Mouse (Mus musculus) embryonic facial prominence, embryonic 12.5 days (tissue): ENCODE measurements around the gene Cd79a. TPM values are rescaled to one million over a fixed set of nuclear protein-coding genes. Genes with fewer than 3 reads are reported as not detected.

Source experiments
- ATAC-seq: fragments of 200-750 bp; cut with Nextera tagmentation; 2 replicates; pipeline ENCODE4 v1.8.0; 2017; ENCODE audit not compliant: insufficient number of reproducible peaks, insufficient read depth, low FRiP score, low TSS enrichment
- H3K27ac ChIP-seq: fragments of 300-500 bp; sonication (generic); 2 replicates; pipeline ENCODE4 v1.5.1; 2016; ENCODE audit warnings: mild to moderate bottlenecking
- H3K27me3 ChIP-seq: fragments of 300-500 bp; sonication (generic); 2 replicates; pipeline ENCODE4 v1.6.1; 2016; ENCODE audit warnings: mild to moderate bottlenecking, moderate library complexity
- H3K36me3 ChIP-seq: fragments of 300-500 bp; sonication (generic); 2 replicates; pipeline ENCODE4 v1.6.1; 2016; ENCODE audit warnings: mild to moderate bottlenecking
- H3K4me1 ChIP-seq: fragments of 300-500 bp; sonication (generic); 2 replicates; pipeline ENCODE4 v1.6.1; 2016
- H3K4me2 ChIP-seq: fragments of 300-500 bp; sonication (generic); replicated peaks from 2 replicates; pipeline ENCODE4 v1.6.1; 2016; ENCODE audit warnings: mild to moderate bottlenecking, moderate library complexity
- H3K4me3 ChIP-seq: fragments of 300-500 bp; sonication (generic); 2 replicates; pipeline ENCODE4 v1.5.1; 2016; ENCODE audit warnings: mild to moderate bottlenecking
- H3K9ac ChIP-seq: fragments of 300-500 bp; sonication (generic); 2 replicates; pipeline ENCODE4 v1.6.1; 2016; ENCODE audit warnings: mild to moderate bottlenecking, moderate library complexity
- H3K9me3 ChIP-seq: fragments of 300-500 bp; sonication (generic); 2 replicates; pipeline ENCODE4 v1.6.1; 2016; ENCODE audit warnings: mild to moderate bottlenecking, moderate library complexity
- WGBS: fragments of 180-500 bp; shearing (Covaris S2); methylation state at CpG from one replicate; pipeline ENCODE4 v1.1.7; 2016; 5-methylcytosine and 5-hydroxymethylcytosine counted together
- polyA plus RNA-seq: library from polyadenylated mRNA; unstranded; fragments of >200 nt; fragmentation: Nextera tagmentation; extraction: Ambion mirVana; gene quantifications from 2 replicates; pipeline ENCODE4 v1.2.1, GENCODE M21; 2016

Gene Cd79a
- 0.26 and 0.61 TPM in 2 replicates for polyA plus RNA-seq

DNA sequence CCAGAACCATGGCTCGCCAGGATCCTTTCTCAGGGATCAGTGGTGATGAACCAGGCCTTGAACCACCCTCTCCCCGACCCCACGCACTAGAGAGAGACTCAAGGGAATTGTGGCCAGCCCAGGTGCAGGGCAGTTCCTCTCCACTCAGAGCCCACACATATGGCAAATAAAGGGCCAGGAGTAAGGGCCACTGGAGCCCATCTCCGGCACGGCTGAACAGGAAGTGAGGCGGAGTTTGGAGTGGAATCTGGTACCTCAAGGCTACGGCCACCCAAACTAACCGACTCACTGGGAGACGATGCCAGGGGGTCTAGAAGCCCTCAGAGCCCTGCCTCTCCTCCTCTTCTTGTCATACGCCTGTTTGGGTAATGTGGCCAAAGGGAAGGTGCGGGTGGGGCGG, at the start of gene Cd79a:
Gene Cd79a, plus strand, starts transcription at position 158 of the 400 bp plus-strand sequence.
- no peak within 1 kb of the TSS for H3K27ac ChIP-seq
- WGBS = 58% methylated on average over 12 of the region's 12 CpGs
- ATAC-seq = no peak
- H3K4me3 ChIP-seq = no peak within 1 kb of the TSS
- H3K9ac ChIP-seq = no peak within 1 kb of the TSS
- no peaks in the 10 kb centered on the region for H3K9me3 ChIP-seq
- H3K4me1 ChIP-seq = no peaks in the 10 kb centered on the region
- no peaks in the 10 kb centered on the region for H3K36me3 ChIP-seq
- no peak within 1 kb of the TSS for H3K4me2 ChIP-seq
- H3K27me3 ChIP-seq = no peaks in the 10 kb centered on the region

- 15% methylated on average over 5 of the region's 5 CpGs for WGBS
- ATAC-seq = no peak
- Histone ChIP-seq H3K9me3 (no peaks in the 10 kb centered on the region), H3K9ac (no peak overlapping the region), H3K27me3 (no peaks in the 10 kb centered on the region), H3K4me3 (no peak overlapping the region), H3K36me3 (no peaks in the 10 kb centered on the region), H3K27ac (no peak overlapping the region), H3K4me1 (peaks cover 10% of the 10 kb centered on the region; the same call in 1 of the 2 replicates), H3K4me2 (no peak overlapping the region)
Observed at GRCm38 (mm10) chr7:24850162-24850561, 47.0 kb upstream of the Cd79a start.

- Histone ChIP-seq H3K4me1 (peaks cover 10% of the 10 kb centered on the region; the same call in 1 of the 2 replicates), H3K4me2 (no peak overlapping the region), H3K4me3 (no peak overlapping the region), H3K36me3 (no peaks in the 10 kb centered on the region), H3K27me3 (no peaks in the 10 kb centered on the region), H3K9ac (no peak overlapping the region), H3K9me3 (no peaks in the 10 kb centered on the region), H3K27ac (no peak overlapping the region)
- WGBS = 37% methylated on average over 6 of the region's 6 CpGs
- ATAC-seq = no peak
Observed at GRCm38 (mm10) chr7:24850899-24851303, 46.3 kb upstream of the Cd79a start.

DNA sequence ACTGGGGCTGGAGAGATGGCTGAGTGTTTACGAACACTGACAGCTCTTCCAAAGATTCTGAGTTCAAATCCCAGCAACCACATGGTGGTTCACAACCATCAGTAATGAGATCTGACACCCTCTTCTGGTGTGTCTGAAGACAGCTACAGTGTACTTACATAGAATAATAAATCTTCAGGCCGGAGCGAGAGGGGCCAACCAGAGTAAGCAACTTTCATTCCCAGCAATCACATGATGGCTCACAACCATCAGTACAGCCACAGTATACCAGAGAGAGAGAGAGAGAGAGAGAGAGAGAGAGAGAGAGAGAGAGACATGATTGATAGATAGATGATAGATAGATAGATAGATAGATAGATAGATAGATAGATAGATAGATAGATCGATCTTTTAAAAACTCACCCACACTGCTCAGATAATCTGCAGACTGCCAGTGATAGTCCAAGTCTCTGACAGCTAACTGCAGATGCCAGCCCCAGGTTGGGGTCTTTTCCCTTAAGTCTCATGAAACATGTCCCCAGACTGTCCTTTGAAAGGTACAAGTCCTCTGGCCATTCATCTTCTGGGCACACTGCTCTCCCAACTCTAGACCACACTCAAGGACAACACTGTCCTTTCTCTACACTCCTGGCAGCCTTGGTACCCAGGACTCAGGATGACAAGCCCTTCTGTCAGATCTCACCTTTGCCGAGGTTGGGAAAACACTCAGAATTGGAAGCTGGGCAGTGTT, 45.4 kb upstream of the Cd79a start:
- no peaks in the 10 kb centered on the region for H3K27me3 ChIP-seq
- no peak overlapping the region for H3K4me3 ChIP-seq
- H3K9me3 ChIP-seq = no peaks in the 10 kb centered on the region
- WGBS = 84% methylated on average over 5 of the region's 5 CpGs
- no peak overlapping the region for H3K4me2 ChIP-seq
- no peaks in the 10 kb centered on the region for H3K36me3 ChIP-seq
- no peak overlapping the region for H3K27ac ChIP-seq
- no peak overlapping the region for H3K9ac ChIP-seq
- no peak for ATAC-seq
- peaks cover 11% of the 10 kb centered on the region; the same call in 1 of the 2 replicates for H3K4me1 ChIP-seq

DNA sequence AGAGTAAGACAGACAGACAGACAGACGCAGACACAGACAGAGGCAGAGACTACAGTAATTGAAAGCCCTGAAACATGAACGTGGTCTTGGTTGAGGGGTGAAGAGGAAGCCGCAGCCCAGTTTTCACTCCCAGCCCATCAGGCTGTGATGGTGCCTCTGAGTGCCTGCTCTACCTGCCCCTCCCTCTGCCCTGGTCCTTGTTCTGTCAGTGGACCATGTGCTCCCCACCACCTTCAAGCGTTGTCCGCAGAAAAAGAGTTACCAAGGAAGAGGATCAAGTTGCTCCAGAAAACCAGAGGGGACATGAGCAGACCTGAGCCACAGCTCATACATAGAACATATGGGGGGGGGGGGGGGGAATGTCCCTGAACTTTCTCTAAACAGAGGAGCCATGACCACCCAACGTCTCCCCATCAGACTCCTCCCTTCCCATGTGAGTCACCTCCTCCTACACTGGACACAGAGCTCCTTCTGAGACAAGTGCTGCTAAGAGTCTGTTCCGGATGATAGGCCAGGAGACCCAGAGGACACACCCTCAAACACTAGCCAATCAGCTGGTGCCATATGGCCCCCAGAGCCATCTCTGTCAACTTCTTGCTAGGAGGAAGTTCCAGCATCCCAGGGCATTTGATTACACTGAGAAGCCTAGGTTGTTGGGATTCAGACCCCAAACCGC, 44.5 kb upstream of the Cd79a start:
- ATAC-seq = no peak
- Histone ChIP-seq H3K36me3 (no peaks in the 10 kb centered on the region), H3K27ac (0 out of 2 replicates have a peak overlapping the region, but pooled peaks have one; percentile 0), H3K27me3 (no peaks in the 10 kb centered on the region), H3K4me1 (peaks cover 13% of the 10 kb centered on the region; the same call in 1 of the 2 replicates), H3K4me3 (no peak overlapping the region), H3K9ac (no peak overlapping the region), H3K9me3 (no peaks in the 10 kb centered on the region), H3K4me2 (no peak overlapping the region)
- WGBS = 78% methylated on average over 8 of the region's 8 CpGs

DNA sequence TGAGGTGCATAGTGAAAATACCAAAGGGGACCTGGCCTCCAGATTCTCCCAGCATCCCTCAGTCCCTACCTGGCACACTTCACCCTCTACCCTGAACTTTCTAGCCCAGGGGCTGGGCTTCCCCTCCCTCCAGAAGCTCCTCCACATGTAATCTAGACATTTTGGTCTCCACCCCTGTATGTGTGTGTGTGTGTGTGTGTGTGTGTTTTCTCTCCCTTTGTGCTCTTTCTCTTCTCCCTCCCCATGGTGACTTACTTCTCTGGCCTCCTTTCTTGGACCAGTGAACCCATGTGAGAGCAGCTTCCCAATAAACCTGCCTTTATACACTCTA, 44.0 kb upstream of the Cd79a start:
- Histone ChIP-seq H3K4me3 (no peak overlapping the region), H3K36me3 (no peaks in the 10 kb centered on the region), H3K27me3 (no peaks in the 10 kb centered on the region), H3K9me3 (no peaks in the 10 kb centered on the region), H3K9ac (no peak overlapping the region), H3K4me1 (peaks cover 13% of the 10 kb centered on the region; the same call in 1 of the 2 replicates), H3K27ac (no peak overlapping the region), H3K4me2 (no peak overlapping the region)
- ATAC-seq = no peak

- H3K4me1 ChIP-seq = peaks cover 13% of the 10 kb centered on the region; the same call in 1 of the 2 replicates
- H3K9ac ChIP-seq = peak overlapping the region; percentile 36; the same call in 1 of the 2 replicates
- H3K4me2 ChIP-seq = no peak overlapping the region
- no peaks in the 10 kb centered on the region for H3K9me3 ChIP-seq
- no peak overlapping the region for H3K4me3 ChIP-seq
- H3K36me3 ChIP-seq = no peaks in the 10 kb centered on the region
- H3K27ac ChIP-seq = no peak overlapping the region
- ATAC-seq = no peak
- H3K27me3 ChIP-seq = no peaks in the 10 kb centered on the region
- WGBS = 20% methylated on average over 7 of the region's 7 CpGs
Observed at GRCm38 (mm10) chr7:24853695-24854094, 43.5 kb upstream of the Cd79a start.

DNA sequence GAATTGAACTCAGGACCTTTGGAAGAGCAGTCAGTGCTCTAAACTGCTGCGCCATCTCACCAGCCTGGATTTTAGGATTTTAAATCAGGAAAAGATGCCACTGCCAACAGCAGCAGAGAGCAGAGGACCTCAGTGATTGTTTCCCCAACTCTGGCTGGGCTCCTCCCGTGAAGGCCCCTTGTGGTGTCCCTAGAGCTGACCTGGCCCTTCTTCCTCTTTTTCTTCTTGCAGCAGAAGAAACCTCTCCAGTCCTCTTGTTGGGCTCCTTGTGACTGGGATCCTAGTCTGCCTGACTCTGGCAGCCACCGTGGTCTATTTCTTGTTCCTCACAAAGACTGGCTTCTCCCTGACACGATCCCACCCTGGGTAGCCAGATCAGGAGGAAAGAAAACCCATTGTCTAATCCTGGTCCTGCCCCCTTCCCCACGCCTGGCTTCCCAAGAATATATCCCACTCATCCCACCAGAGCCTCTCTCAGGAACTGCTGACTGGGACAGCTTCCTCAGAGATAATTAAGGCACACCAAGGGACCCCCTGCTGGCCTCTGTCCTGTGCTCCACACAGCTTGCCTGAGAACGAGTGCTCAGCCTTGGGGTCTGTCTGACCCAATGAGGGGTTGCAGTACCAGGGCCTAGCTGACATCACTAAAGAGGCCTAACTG, 40.6 kb upstream of the Cd79a start:
- no peak for ATAC-seq
- Histone ChIP-seq H3K9me3 (no peaks in the 10 kb centered on the region), H3K4me2 (no peak overlapping the region), H3K36me3 (no peaks in the 10 kb centered on the region), H3K27me3 (no peaks in the 10 kb centered on the region), H3K4me3 (no peak overlapping the region), H3K9ac (no peak overlapping the region), H3K4me1 (peaks cover 10% of the 10 kb centered on the region; the same call in 1 of the 2 replicates), H3K27ac (no peak overlapping the region)
- WGBS = 36% methylated on average over 6 of the region's 6 CpGs

- 79% methylated on average over 5 of the region's 5 CpGs for WGBS
- Histone ChIP-seq H3K4me3 (no peak overlapping the region), H3K9me3 (no peaks in the 10 kb centered on the region), H3K27me3 (no peaks in the 10 kb centered on the region), H3K27ac (no peak overlapping the region), H3K4me2 (no peak overlapping the region), H3K4me1 (0 out of 2 replicates have a peak, but pooled peaks cover 3% of the 10 kb centered on the region), H3K36me3 (no peaks in the 10 kb centered on the region), H3K9ac (no peak overlapping the region)
- ATAC-seq = no peak
Observed at GRCm38 (mm10) chr7:24859234-24859633, 37.9 kb upstream of the Cd79a start.

GRCm38 (mm10) chr7:24861913-24862312, 35.3 kb upstream of the Cd79a start, which contains the start of gene Gm9844:
TSS of gene Gm9844 (plus strand) at chr7:24862213.
- ATAC-seq = no peak
- no peak within 1 kb of the TSS for H3K27ac ChIP-seq
- no peak within 1 kb of the TSS for H3K9ac ChIP-seq
- WGBS = 91% methylated on average over 7 of the region's 7 CpGs
- H3K4me3 ChIP-seq = no peak within 1 kb of the TSS
- no peaks in the 10 kb centered on the region for H3K36me3 ChIP-seq
- no peak within 1 kb of the TSS for H3K4me2 ChIP-seq
- 0 out of 2 replicates have a peak, but pooled peaks cover 1% of the 10 kb centered on the region for H3K4me1 ChIP-seq
- 0 out of 2 replicates have a peak, but pooled peaks cover 4% of the 10 kb centered on the region for H3K27me3 ChIP-seq
- no peaks in the 10 kb centered on the region for H3K9me3 ChIP-seq

DNA sequence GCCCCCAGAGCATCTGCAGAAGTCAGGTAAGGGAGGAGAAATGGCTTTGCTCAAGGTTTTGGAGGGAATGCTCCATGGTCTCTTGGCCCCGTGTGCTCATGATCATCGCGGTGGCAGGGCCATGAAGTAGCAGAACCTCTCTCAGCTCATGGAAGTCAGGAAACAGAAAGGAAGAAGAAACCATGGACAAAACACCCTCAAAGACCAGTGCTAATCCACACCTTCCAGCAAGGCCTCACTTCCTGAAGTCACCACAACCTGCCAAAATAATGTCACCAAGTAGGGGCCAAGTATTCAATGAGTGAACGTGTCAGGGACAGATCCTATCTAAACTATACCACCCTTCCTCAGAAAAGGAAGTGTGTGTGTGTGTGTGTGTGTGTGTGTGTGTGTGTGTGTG, 34.3 kb upstream of the Cd79a start:
- H3K4me2 ChIP-seq = no peak overlapping the region
- no peak overlapping the region for H3K4me3 ChIP-seq
- no peaks in the 10 kb centered on the region for H3K4me1 ChIP-seq
- 91% methylated on average over 4 of the region's 4 CpGs for WGBS
- H3K9ac ChIP-seq = no peak overlapping the region
- no peaks in the 10 kb centered on the region for H3K36me3 ChIP-seq
- H3K27ac ChIP-seq = no peak overlapping the region
- no peaks in the 10 kb centered on the region for H3K9me3 ChIP-seq
- H3K27me3 ChIP-seq = 0 out of 2 replicates have a peak, but pooled peaks cover 4% of the 10 kb centered on the region
- ATAC-seq = no peak
